Mouse (Mus musculus) T-helper 1 cell (primary cell): ENCODE measurements around the gene Tnfrsf9.
"Not testable (repeated sequence)": the region's sequence is repeated elsewhere in the genome, so short reads cannot be mapped to it uniquely, and the experiment has no call there.

ENCODE experiments used
- in situ Hi-C: fragments of 300-600 bp; cut with MboI, MseI; formaldehyde crosslinking; loops from one replicate; pipeline ENCODE4 v1.15.1; 2025; ENCODE audit warnings: high pct_unique_total_duplicates

The Tnfrsf9 gene

GRCm38 (mm10) chr4:150914290-150914733, at the start of gene Tnfrsf9, which contains the start of gene Park7:
Gene Tnfrsf9, plus strand, starts transcription at chr4:150914562.
Gene Park7, minus strand, starts transcription at chr4:150914437.
- in situ Hi-C loops = no loop called here

GRCm38 (mm10) chr4:150865371-150865770, 49.0 kb upstream of the Tnfrsf9 start:
- in situ Hi-C loops = loop anchor here (10.0 kb wide), 1 partner anchor 99 kb away; no protein-coding TSS in a partner anchor

GRCm38 (mm10) chr4:150866069-150866468, 48.3 kb upstream of the Tnfrsf9 start:
- in situ Hi-C loops = loop anchor here (10.0 kb wide), 1 partner anchor 99 kb away; no protein-coding TSS in a partner anchor

- in situ Hi-C loops = loop anchor here (10.0 kb wide), 1 partner anchor 98 kb away; no protein-coding TSS in a partner anchor
Observed at GRCm38 (mm10) chr4:150866494-150866893, 47.9 kb upstream of the Tnfrsf9 start.

- in situ Hi-C loops = loop anchor here (10.0 kb wide), 1 partner anchor 97 kb away; no protein-coding TSS in a partner anchor
Observed at GRCm38 (mm10) chr4:150868161-150868560, 46.2 kb upstream of the Tnfrsf9 start.

DNA sequence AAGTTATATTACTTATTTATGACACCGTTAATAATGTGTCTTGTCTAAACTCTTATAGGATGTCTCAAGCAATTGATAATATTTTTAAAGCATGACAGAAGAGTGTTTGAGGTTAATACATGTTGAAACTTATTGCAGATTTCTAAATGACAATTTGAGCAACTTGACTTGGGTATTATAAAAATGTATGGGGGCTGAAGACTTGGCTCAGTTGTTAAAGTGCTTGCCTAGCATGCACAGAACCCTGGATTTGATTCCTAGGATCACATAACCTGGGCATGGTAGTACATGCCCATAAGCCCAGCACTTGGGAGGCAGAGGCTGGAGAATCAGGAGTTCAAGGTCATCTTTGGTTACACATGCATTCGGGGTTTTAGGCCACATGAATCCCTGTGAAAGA, 45.5 kb upstream of the Tnfrsf9 start:
- in situ Hi-C loops = loop anchor here (10.0 kb wide), 1 partner anchor 96 kb away; no protein-coding TSS in a partner anchor

DNA sequence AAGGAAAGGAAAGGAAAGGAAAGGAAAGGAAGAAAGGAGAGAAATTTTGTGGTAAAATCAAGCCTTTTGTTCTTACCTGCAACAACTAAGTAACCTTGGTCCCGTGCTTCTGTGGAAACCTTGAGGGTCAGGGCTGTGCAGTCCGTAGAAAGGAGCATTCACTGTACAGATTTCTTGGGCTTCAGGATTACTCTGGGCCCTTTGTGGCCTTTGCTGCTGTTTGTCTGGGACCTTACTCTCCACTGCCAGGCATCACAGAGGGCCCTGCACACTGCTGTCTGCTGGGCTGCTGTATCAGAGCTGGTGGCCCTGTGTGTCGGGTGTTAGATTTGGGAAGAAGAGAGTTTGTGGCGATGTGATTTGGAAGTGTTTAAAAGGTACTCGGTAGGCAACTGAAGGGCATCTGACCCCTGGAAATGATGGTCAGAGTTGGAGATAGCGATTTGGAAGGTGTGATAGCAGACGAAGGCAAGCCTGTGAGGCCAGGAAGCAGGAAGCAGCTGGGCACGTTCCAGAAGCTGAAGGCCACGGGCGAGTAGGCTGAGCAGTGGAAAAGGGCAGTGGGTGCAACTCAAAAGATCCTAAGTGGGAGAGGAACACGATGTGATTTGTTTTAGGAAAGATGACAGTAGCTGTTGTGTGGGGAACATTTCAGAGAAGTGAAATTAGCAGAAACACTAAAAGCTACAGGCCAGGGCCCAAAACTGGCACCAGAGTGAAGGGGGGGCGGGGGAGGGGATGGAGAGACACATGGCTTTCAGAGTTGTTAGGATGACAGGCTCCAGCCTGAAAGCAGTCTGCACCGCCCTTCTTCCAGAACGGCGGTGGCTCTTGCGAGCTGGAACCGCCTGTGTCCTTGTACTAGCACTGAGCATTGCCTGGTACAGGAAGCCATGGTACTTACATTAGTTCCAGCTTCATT, 44.8 kb upstream of the Tnfrsf9 start:
- in situ Hi-C loops = loop anchor here (10.0 kb wide), 1 partner anchor 95 kb away; no protein-coding TSS in a partner anchor

- in situ Hi-C loops = no loop called here
Observed at GRCm38 (mm10) chr4:150870963-150871391, 43.4 kb upstream of the Tnfrsf9 start.

DNA sequence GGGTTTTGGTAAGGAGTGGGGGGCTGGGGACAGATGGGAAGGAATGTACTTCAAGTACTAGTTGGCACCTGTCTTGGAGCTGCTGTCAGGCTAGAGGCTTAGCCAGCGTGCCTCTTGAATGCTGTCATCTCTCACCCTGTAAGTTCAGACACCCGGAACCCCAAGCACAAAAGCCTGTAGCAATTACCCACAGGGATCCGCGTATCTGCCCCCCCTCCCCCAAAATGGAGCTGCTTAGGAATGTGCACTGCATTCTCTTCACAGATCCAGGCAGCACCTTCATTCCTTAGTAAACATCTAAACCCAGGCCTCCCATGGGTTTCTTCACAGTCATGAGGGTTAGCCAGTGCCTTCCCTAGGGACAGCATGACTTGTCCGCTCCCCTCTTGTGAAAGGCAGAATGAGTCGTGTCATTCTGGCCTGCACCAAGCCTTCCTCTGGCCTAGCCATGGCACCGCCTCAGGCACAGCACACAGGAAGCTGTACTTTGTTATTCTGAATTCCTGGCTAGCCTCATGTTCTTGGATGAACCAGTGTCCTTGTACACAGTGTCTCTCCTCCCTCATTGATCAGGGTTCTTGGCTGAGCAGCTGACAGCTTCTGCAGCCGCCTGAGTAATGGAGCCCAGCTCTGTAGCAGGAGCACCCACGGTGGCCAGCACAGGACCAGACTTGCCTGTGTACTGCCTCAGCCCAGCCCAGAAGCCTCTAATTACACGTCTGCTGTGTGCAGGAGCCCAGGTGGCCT, 42.8 kb upstream of the Tnfrsf9 start:
- in situ Hi-C loops = no loop called here

DNA sequence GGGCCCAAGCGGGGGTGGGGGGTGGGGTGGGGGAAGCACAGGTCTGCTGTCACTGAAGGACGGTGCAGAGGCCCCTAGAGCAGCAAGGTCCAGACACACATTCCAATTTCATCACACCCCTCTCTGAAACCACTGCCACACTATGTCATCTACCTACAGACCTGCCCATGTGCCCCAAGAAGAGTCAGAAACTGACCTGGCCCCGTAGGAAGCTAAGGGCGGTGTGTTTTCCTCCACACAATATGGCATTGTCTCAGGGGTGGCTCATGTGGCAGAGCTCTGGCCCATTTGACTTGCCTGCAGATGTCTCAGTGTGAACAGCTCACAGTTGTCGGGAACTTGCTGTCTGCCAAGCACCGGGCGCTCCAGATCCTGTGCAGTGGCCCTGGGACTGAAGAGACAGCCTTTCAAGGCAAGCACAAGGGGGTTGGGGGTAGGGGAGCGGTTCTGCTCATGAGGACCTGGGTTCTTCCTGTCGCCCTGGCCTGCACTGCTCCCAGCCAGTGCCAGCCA, 42.2 kb upstream of the Tnfrsf9 start:
- in situ Hi-C loops = no loop called here

GRCm38 (mm10) chr4:150872681-150873080, 41.7 kb upstream of the Tnfrsf9 start:
- in situ Hi-C loops = no loop called here

DNA sequence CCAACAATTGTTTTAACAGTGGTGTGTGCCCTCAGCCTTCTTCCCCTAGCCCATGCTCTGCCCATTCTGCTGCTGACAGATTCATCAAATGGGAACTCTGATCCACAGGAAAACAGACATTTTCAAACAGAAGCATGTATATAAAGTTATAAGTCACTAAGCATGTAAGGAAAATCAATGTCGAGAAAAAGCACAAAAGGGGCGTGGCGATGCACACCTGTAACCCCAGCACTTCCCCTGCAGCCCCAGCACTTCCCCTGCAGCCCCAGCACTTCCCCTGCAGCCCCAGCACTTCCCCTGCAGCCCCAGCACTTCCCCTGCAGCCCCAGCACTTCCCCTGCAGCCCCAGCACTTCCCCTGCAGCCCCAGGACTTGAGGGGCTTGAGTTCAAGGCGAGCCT, 39.9 kb upstream of the Tnfrsf9 start:
- in situ Hi-C loops = not testable (repeated sequence)

DNA sequence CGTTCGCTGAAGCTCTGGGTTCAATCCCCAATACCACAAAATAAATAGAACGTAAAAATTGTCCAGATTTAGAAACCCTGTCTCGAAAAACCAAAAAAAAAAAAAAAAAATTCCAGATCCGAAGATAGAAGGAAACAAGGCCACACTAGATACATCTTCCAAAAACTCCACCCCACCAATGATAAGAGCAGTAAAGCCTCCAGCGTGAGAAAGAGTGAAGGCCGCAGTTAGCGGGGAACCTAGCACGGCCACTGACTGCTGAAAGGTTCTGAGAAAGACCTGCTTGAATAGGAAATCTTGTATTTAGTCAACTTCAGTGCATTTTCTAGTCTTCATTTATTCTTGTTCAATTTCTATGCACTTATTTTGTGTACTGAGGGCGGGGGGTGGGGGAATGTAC, 39.0 kb upstream of the Tnfrsf9 start:
- in situ Hi-C loops = loop anchor here (25.0 kb wide), 1 partner anchor 213 kb away; the partner anchor contains the start of gene Slc45a1

DNA sequence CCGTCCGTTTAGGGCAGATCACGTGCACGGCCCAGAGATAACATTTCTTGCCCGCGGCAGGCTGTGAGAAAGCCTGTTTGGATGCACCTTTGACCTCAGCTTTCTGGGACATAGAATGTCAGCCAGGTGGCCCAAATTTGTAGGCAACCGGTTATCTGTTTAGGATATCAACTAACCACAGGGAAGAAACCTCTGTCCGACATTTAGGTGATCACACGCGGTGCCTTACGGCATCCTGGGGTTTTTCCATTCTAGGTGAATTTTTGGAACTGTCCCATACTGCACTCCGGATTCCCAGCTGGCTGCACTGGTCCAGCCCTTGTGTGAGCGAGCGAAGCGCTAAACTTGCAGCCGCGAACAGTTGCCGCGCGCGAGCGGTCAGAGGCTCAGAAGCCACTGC, 34.7 kb upstream of the Tnfrsf9 start:
- in situ Hi-C loops = loop anchor here (25.0 kb wide), 1 partner anchor 217 kb away; the partner anchor contains the start of gene Slc45a1

GRCm38 (mm10) chr4:150880364-150880763, 34.0 kb upstream of the Tnfrsf9 start:
- in situ Hi-C loops = loop anchor here (25.0 kb wide), 1 partner anchor 218 kb away; the partner anchor contains the start of gene Slc45a1

GRCm38 (mm10) chr4:150882632-150883031, 31.7 kb upstream of the Tnfrsf9 start:
- in situ Hi-C loops = loop anchor here (25.0 kb wide), 1 partner anchor 220 kb away; the partner anchor contains the start of gene Slc45a1

- in situ Hi-C loops = loop anchor here (25.0 kb wide), 1 partner anchor 226 kb away; the partner anchor contains the start of gene Slc45a1
Observed at GRCm38 (mm10) chr4:150887903-150888302, 26.5 kb upstream of the Tnfrsf9 start.

GRCm38 (mm10) chr4:150888492-150888891, 25.9 kb upstream of the Tnfrsf9 start:
- in situ Hi-C loops = loop anchor here (25.0 kb wide), 1 partner anchor 226 kb away; the partner anchor contains the start of gene Slc45a1

DNA sequence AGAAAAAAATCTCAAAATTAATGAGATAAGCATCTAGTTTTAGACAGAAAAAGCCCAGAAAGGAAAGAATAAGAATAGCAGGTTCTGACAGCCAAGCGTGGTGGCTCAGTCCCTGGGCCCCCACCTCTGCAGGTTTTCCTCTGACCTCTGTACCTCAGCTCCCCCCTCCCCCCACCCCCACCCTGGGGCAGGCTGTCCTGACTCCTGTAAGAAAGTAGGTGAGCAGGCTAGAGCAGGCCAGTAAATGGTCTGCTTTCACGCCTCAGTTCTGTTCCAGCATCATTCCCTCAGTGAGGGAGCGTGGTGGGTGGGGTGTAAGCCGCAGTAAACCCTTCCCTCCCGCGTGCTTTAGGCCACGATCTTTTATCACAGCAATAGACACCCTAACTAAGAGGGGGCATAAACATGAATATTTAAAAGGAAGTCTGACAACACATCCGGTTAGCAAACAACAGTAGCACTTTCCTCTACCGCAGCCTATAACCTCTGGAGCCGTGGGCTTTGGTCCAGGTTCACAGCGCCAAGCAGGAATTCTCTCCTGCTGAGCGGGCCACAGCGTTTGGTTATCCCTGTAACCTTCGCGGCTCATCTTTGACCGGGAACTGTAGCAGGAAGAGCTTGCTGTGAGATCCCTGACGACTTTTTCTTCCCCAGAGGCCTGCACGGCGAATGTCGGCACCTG, 24.9 kb upstream of the Tnfrsf9 start:
- in situ Hi-C loops = loop anchor here (25.0 kb wide), 1 partner anchor 227 kb away; the partner anchor contains the start of gene Slc45a1

DNA sequence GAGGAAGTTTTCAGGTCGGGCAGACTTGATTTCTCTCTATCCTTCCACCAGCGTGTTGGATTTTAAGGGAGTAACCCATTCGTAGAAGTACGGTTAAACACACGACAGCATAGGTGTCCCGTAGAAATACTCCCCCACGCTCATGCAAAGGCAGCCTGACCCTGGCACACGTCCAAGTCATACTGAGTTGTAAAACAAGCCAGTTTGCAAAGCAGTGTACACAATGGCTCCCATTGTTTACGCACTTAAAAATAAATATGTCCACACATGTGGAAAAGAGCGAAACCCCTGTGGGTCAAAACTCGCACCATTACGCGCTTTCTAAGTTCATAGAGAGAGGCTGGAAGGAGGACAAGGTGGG, 24.4 kb upstream of the Tnfrsf9 start:
- in situ Hi-C loops = loop anchor here (25.0 kb wide), 1 partner anchor 228 kb away; the partner anchor contains the start of gene Slc45a1
